Mouse (Mus musculus): ENCODE results near the gene 5830473C10Rik.

- TF ChIP-seq CTCF (conservative IDR thresholded peaks at IDR 0.05; ENCODE audit: low read length) (no peak), NANOG (IDR thresholded peaks at IDR 0.05; ENCODE audit: borderline replicate concordance, low read length) (no peak)
These were observed 7.4 kb downstream of the 5830473C10Rik start for GRCm38 (mm10) chr5:90568338-90568737.

All from E14TG2a.4 (cell line).